Mouse (Mus musculus): ENCODE measurements around the gene Add3.

- no peak for TF ChIP-seq CTCF (conservative IDR thresholded peaks at IDR 0.05; ENCODE audit: low read length)
- TF ChIP-seq NANOG (IDR thresholded peaks at IDR 0.05; ENCODE audit: borderline replicate concordance, low read length): no peak
These were observed 144.3 kb downstream of the Add3 start for GRCm38 (mm10) chr19:53284268-53285208.

Data from E14TG2a.4 (cell line).